Mouse (Mus musculus) erythroid progenitor cell, adult 5-6 weeks (primary cell): ENCODE measurements around the gene Fig4. TPM values are rescaled to one million over a fixed set of nuclear protein-coding genes. Genes with fewer than 3 reads are reported as not detected.
A peak's percentile ranks its signal among the peaks of the same experiment; 100 is the strongest.

Source experiments
- ATAC-seq: replicated peaks from 2 replicates; pipeline ENCODE4 v1.8.0; 2016; ENCODE audit warnings: moderate number of reproducible peaks, mild to moderate bottlenecking, moderate TSS enrichment, inconsistent platforms; ENCODE audit not compliant: poor library complexity, low FRiP score, severe bottlenecking
- total RNA-seq, 2 experiments: library from RNA; stranded (forward) in 1 of 2; stranded (reverse) in 1 of 2; fragments of 150-400 nt in 1 of 2; fragments of 186-747, 209-891 nt in 1 of 2; gene quantifications; 2 replicates each; pipeline versions ENCODE4 v1.2.3 to v1.2.4; 2015 to 2017; ENCODE audit warnings: low replicate concordance in 2 of 2

Gene Fig4
- total RNA-seq (2015; ENCODE audit: low replicate concordance) (14.1 and 18.0 TPM in 2 replicates), total RNA-seq (2017; ENCODE audit: low replicate concordance) (13.7 and 15.4 TPM in 2 replicates)

DNA sequence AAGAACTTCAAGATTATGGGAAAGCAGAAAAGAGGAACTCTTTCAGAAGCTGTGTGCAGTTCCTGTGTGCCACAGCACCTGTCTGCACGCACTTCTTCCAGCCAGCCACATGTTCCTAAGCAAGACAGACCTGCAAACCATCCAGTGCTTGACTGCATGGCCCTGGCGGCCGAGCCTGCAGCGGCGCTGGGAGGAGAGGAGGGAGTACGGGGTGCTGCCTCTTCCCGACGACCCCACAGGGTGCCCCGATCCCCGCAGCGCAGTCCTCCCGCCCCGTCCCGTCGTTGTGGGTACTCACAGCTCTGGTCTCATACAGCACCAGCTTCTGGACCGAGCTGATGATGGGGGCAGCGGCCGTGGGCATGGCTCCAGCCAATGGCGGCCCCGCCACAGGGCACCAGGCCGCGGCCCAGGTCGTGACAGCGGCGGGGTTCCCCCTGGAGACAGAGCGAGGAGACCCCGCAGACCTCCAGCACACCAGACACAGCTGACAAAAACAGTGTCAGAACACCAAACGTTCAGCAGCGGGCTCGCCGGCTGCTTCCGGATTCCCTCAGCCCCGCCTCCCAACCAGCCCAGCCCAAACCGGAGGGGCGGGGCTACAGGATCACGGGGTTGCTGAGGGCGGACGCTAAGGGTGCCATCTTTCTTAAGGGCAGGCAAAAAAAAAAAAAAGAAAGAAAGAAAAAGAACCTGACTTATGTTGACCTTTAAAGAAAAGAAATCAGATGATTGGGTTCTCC, at the start of gene Fig4:
TSS of gene Fig4 (minus strand) at position 572 of the 743 bp plus-strand sequence.
- peak; percentile 93 for ATAC-seq

- ATAC-seq = no peak
Observed at GRCm38 (mm10) chr10:41341346-41341745, 38.3 kb upstream of the Fig4 start.

GRCm38 (mm10) chr10:41332533-41333043, 29.5 kb upstream of the Fig4 start:
- no peak for ATAC-seq

DNA sequence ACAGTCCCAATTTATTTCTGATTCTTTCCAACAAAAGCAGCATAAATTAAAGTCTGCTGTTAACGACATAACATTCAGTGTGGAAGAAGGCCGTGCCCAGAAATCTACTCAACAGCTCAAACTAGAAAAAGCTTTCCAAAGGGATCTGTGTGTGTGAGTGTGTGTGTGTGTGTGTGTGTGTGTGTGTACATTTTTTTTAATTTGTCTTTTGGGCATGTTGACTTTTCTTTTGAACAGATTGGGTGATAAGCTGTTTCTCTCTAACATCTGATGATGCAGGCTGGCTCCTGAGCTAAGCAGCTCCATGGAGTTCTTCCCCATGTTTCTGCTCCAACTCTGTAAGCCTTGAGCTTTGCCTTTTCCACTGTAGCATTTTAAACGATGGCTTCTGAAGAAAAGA, 12.8 kb upstream of the Fig4 start:
- no peak for ATAC-seq

DNA sequence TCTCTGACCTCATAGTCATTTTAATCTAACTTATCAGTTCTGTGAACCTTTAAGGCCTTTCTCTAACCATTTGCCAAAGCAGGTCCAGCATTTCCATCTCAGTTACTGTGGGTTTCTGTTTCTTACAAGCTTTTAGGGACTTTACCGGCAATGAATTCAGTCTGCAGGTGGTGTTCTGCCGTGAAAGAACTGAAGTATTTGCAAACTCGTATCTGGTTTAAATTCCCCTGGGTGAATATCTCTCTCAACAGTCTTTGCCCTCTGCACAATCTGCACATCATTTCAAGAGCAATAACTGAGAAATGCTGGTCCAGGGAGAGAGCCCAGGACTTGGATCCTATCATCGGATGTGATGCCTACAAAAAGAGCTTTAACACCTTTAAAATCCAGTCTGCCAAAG, 5.1 kb upstream of the Fig4 start:
- ATAC-seq = no peak

DNA sequence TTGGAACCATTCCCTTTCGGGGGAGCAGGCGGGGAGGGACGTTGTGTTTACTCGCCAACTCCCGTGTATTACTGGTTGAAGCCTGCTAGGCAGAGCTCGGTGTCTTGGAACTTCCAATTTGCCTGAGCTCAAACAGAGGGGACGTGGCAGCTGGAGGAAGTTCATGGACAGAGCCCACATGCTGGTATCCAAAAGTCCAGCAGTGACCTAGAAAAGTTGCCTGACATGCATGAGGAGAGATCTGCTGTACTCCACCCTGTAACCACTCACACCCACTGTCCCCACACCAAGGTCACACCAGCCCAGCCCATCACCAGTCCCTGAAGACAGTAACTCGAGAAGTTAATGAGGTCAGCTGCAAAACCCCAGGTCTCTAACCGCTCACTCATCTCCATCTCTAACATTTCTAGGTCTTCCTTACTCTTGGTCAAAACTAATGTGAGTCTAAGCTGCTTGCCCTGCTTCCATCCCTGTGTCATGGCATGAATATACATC, 1.9 kb upstream of the Fig4 start:
- ATAC-seq = no peak

GRCm38 (mm10) chr10:41303639-41304444, 782 bp upstream of the Fig4 start, which contains the start of gene Ak9:
Ak9 (plus strand) TSS chr10:41303980.
- ATAC-seq = peak; percentile 93

DNA sequence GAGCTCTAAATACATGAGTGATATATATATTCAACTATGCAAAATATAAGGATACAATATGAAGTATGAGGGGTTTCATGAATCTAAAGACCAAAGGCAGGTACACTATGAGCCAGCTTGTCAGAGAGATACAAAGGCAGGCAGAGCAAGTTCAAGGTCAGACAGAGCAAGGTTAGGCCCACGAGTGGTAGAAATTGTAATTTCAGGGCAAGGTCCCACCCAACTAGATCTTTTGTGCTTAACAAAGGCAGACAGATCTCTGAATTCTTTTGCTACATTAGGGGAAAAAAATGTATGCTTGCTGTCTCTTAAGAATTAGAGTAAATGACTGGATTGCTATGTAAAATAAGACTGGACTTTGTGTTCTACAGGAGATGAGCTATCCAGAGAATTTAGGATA, 2.9 kb downstream of the Fig4 start:
- no peak for ATAC-seq

- ATAC-seq = no peak
Observed at GRCm38 (mm10) chr10:41295145-41295544, 7.9 kb downstream of the Fig4 start.

- no peak for ATAC-seq
Observed at GRCm38 (mm10) chr10:41294734-41295133, 8.3 kb downstream of the Fig4 start.

DNA sequence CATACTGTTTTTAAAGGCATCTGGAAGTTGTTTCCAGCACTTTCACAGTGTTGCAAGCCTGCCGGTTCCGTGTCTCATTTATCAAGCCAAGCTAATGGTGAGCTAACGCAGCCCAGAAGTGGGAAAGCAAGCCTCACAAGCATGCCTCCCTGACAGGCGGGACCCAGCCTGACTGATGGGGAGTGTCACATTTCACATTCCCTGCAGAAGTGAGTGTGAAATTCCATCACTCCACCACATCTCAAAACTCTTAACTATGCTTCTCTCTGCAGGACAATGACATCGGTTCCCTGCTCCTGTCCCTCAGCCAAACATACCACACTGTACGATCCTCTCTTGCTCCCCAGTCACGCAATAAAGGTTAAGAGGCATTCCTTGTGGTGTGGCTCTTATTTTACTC, 10.0 kb downstream of the Fig4 start:
- ATAC-seq = no peak

- ATAC-seq = no peak
Observed at GRCm38 (mm10) chr10:41291021-41291420, 12.0 kb downstream of the Fig4 start.

DNA sequence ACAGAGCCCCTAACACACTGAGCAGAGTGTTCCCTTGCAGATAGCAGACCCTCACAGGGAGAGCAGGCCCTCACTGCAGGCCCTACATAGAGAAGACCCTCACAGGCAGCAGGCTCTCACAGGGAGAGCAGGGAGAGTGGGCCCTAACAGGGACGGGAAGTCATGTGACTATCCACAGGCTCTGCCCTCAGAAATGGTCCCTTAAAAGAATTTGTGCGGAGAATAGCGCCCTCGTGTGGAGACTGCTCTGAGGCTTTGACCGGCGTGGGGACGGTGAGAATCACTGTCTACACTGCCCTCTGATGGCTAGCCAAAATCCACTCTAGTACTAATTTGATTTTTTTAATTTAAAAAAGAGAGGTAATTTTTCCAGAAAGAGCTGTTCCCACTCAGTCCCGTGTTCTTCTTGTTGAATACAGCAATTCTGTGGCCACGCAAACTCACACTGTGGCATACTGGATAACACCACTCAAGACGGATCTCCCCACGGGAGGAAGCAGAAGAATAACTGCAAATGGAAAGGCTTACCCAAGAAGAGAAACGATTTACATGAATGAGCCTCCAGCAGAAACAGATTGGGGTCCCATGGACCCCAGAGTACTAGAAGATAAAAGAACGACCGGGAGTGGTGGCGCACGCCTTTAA, 14.2 kb downstream of the Fig4 start:
- peak; percentile 85 for ATAC-seq

GRCm38 (mm10) chr10:41288074-41288473, 15.0 kb downstream of the Fig4 start:
- ATAC-seq = no peak

GRCm38 (mm10) chr10:41287618-41288017, 15.4 kb downstream of the Fig4 start:
- ATAC-seq = no peak

GRCm38 (mm10) chr10:41282086-41282485, 21.0 kb downstream of the Fig4 start:
- no peak for ATAC-seq

- no peak for ATAC-seq
Observed at GRCm38 (mm10) chr10:41280796-41281195, 22.3 kb downstream of the Fig4 start.

DNA sequence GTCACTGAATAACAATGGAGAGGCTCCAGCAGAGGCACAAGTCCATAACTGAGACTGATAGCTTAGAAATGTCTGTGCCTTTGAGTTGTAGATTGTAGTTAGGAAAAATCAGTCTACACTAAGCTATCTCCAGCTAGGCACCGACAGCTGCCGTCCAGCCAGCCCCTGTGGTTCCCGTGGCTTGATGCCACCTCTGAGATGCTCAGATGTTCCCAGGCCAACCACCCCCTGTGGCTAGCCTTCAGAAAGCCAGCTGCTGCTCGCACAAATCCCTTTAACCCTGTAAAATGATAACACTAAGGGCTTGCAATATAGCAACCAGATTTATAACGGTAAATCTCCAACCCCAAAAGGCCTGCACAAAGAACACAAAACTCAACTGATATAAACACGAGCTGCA, 22.9 kb downstream of the Fig4 start:
- no peak for ATAC-seq

- ATAC-seq = no peak
Observed at GRCm38 (mm10) chr10:41278808-41279207, 24.3 kb downstream of the Fig4 start.

DNA sequence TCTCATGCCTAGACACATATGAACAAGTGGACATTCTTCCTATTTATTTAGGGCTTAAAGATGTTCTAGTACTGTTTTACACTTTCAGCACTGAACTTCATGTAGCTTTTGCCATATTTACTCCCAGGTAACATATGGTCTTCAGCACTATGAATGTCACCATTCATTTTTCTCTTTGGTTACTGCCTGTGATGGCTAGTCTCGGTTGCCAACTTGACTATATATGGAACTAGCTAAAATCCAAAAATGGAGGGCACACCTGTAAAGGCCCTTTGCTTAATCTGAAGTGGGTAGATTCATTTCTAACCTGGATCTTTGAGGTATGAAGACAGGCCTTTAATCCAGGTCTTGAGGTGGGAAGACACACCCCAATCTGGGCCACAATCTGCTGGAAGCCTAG, 28.2 kb downstream of the Fig4 start:
- no peak for ATAC-seq
